Comparison of ENCODE assay signal across 14 mouse cellular contexts in the genomic region with DNA sequence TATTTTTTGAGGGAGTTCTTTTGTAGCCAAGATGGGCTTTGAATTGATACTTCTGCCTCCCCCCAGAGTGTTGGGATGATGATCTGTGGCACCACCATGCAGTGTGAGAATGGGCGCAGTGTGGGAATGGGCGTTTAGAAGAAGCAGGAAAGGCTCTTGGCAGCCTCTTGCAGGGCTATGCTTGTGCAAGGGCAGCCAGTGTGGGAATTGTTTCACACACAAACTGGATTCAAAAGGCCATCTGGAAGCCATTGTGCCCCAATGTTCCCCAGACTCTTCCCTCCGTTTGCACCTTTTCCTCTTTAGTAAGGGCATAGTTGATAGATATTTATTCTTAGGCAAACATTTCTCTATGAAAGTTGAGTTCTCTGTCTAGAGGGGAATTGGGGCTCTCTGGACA. TPM values are rescaled to one million over a fixed set of nuclear protein-coding genes. Genes with fewer than 3 reads are reported as not detected.
DNase-seq lines count a peak whose midpoint lies in the region; ATAC-seq and TF ChIP-seq lines count a peak whose summit lies in the region.
"Had no signal": no experiment of that assay in that cellular context is flagged by ENCODE, and none has a peak within 500 bp of the region (broad histone marks: within the 10 kb centered on the region; RNA-seq: fewer than 3 reads in every experiment).

No protein-coding gene starts in this region.

- no peak for TF ChIP-seq POLR2A in lung, adult 2 months (IDR thresholded peaks at IDR 0.05; ENCODE audit: borderline replicate concordance, extremely low read depth, low read depth, low read length)

- peak overlapping the region; percentile 75 for H3K27ac ChIP-seq in gastrocnemius, adult 2 months
- peak overlapping the region; percentile 66; the same call in 1 of the 2 replicates for H3K27ac ChIP-seq in limb, embryonic 13.5 days
- H3K27ac ChIP-seq: forebrain, embryonic 15.5 days had no signal

- H3K36me3 ChIP-seq in limb, embryonic 13.5 days, result no peaks in the 10 kb centered on the region
- H3K36me3 ChIP-seq: forebrain, embryonic 15.5 days; kidney, embryonic 15.5 days had no signal

- no peak for TF ChIP-seq CTCF in gastrocnemius, adult 2 months (IDR thresholded peaks at IDR 0.05)
- TF ChIP-seq CTCF in lung, adult 2 months (IDR thresholded peaks at IDR 0.05; ENCODE audit: insufficient read depth, low read length), result no peak

- ATAC-seq in limb, embryonic 13.5 days (ENCODE audit: low FRiP score, low read depth), result no peak
- ATAC-seq: forebrain, embryonic 15.5 days had no signal

- H3K27me3 ChIP-seq in limb, embryonic 13.5 days, result no peaks in the 10 kb centered on the region
- H3K27me3 ChIP-seq: forebrain, embryonic 15.5 days; kidney, embryonic 15.5 days; Patski had no signal

- no peaks in the 10 kb centered on the region for H3K9me3 ChIP-seq in limb, embryonic 13.5 days
- H3K9me3 ChIP-seq: forebrain, embryonic 15.5 days; kidney, embryonic 15.5 days had no signal

- DNase-seq in gastrocnemius, adult 2 months, result no peak
- no peak for DNase-seq in gastrocnemius, postnatal 25 days
- peak; percentile 38 for DNase-seq in lung, postnatal 10 days
- DNase-seq in lung, postnatal 36 days, result no peak
- no peak for DNase-seq in frontal cortex, postnatal 25 days (ENCODE audit: low spot score in 2 of 2)
- DNase-seq in lung, adult 2 months, result no peak
- no peak for DNase-seq in right cerebral cortex, postnatal 36 days (ENCODE audit: low spot score in 2 of 2)
- DNase-seq: cerebellum, adult 11 months; cerebellum, postnatal 36 days; thymus, adult 18-20 months had no signal

- H3K4me2 ChIP-seq in limb, embryonic 13.5 days (replicated peaks), result peak overlapping the region; percentile 30
- H3K4me2 ChIP-seq: forebrain, embryonic 15.5 days; kidney, embryonic 15.5 days had no signal

- intact Hi-C loops in gastrocnemius, adult 2 months (cut with DNase I), result no loop called here

- 36% methylated on average over 3 of the region's 3 CpGs for WGBS in limb, embryonic 13.5 days
- 37% methylated on average over 3 of the region's 3 CpGs for WGBS in lung, adult 2 months

- no peak overlapping the region for H3K9ac ChIP-seq in limb, embryonic 13.5 days
- H3K9ac ChIP-seq: forebrain, embryonic 15.5 days; kidney, embryonic 15.5 days had no signal

- H3K4me3 ChIP-seq in gastrocnemius, adult 2 months, result no peak overlapping the region
- no peak overlapping the region for H3K4me3 ChIP-seq in limb, embryonic 13.5 days
- H3K4me3 ChIP-seq in lung, adult 2 months (replicated peaks; ENCODE audit: extremely low read depth, low read depth, low read length), result no peak overlapping the region
- H3K4me3 ChIP-seq: forebrain, embryonic 15.5 days; kidney, embryonic 15.5 days had no signal

- peaks cover 83% of the 10 kb centered on the region for H3K4me1 ChIP-seq in limb, embryonic 13.5 days
- H3K4me1 ChIP-seq in lung, adult 2 months (ENCODE audit: control insufficient read depth, insufficient read depth, low read length), result peaks cover 28% of the 10 kb centered on the region

RNA-seq across cellular contexts. Expression of gene Cyth3, which starts 19.3 kb away (rescaled TPM):
- 10 to 100 TPM; 10.7 to 15.8 TPM for total RNA-seq in gastrocnemius, adult 2 months (2021)
- total RNA-seq in gastrocnemius, postnatal 25 days (2021), result 10 to 100 TPM; 13.9 to 16.9 TPM
- 60.7 and 61.3 TPM in 2 replicates for polyA plus RNA-seq in limb, embryonic 13.5 days (2015; fragmentation: Nextera tagmentation; extraction: Ambion mirVana)
- polyA plus RNA-seq in lung, adult 2 months (2012; rRNA removed), result 123 and 152 TPM in 2 replicates
